In genomic region chr10:11410926-11411325, GRCm38 (mm10) we compare ENCODE assay signal across 23 mouse cellular contexts.
A peak's percentile ranks its signal among the peaks of the same experiment; 100 is the strongest.
DNase-seq lines count a peak whose midpoint lies in the region; ATAC-seq and TF ChIP-seq lines count a peak whose summit lies in the region.
"Had no signal": no experiment of that assay in that cellular context is flagged by ENCODE, and none has a peak within 500 bp of the region (broad histone marks: within the 10 kb centered on the region; RNA-seq: fewer than 3 reads in every experiment).

No protein-coding gene starts in this region.

- H3K4me2 ChIP-seq in forebrain, embryonic 14.5 days (ENCODE audit: low read length): no peak overlapping the region
- no peak overlapping the region for H3K4me2 ChIP-seq in forebrain, embryonic 16.5 days (ENCODE audit: low read length)
- no peak overlapping the region for H3K4me2 ChIP-seq in midbrain, embryonic 11.5 days
- no peak overlapping the region for H3K4me2 ChIP-seq in midbrain, postnatal 0 days (ENCODE audit: low read depth, low read length, poor library complexity, severe bottlenecking)
- H3K4me2 ChIP-seq: embryonic facial prominence, embryonic 15.5 days; forebrain, embryonic 12.5 days; hindbrain, embryonic 13.5 days had no signal

- H3K4me3 ChIP-seq in forebrain, embryonic 14.5 days (ENCODE audit: low read depth, low read length): no peak overlapping the region
- H3K4me3 ChIP-seq in forebrain, embryonic 16.5 days (replicated peaks; ENCODE audit: low read length): no peak overlapping the region
- H3K4me3 ChIP-seq in midbrain, embryonic 11.5 days (ENCODE audit: low read depth, low read length): no peak overlapping the region
- no peak overlapping the region for H3K4me3 ChIP-seq in midbrain, postnatal 0 days (ENCODE audit: low read depth, low read length)
- H3K4me3 ChIP-seq: embryonic facial prominence, embryonic 10.5 days; embryonic facial prominence, embryonic 15.5 days; forebrain, embryonic 12.5 days; hindbrain, embryonic 13.5 days; midbrain, embryonic 10.5 days had no signal

- H3K9ac ChIP-seq in forebrain, embryonic 14.5 days (ENCODE audit: low read length): no peak overlapping the region
- no peak overlapping the region for H3K9ac ChIP-seq in forebrain, embryonic 16.5 days (replicated peaks; ENCODE audit: low read depth, low read length)
- H3K9ac ChIP-seq in midbrain, embryonic 11.5 days (ENCODE audit: low read length): no peak overlapping the region
- no peak overlapping the region for H3K9ac ChIP-seq in midbrain, postnatal 0 days (replicated peaks; ENCODE audit: low read length, poor library complexity, severe bottlenecking)
- H3K9ac ChIP-seq: embryonic facial prominence, embryonic 15.5 days; forebrain, embryonic 12.5 days; hindbrain, embryonic 13.5 days; liver, embryonic 14.5 days had no signal

- WGBS in forebrain, embryonic 14.5 days: 81% methylated on average over 5 of the region's 5 CpGs
- 85% methylated on average over 5 of the region's 5 CpGs for WGBS in forebrain, embryonic 16.5 days
- WGBS in midbrain, embryonic 11.5 days: 82% methylated on average over 5 of the region's 5 CpGs
- WGBS in midbrain, postnatal 0 days: 67% methylated on average over 5 of the region's 5 CpGs

- peak; percentile 26 for DNase-seq in forebrain, embryonic 14.5 days (ENCODE audit: low spot score)
- DNase-seq in midbrain, embryonic 11.5 days (ENCODE audit: low spot score, missing footprints): peak; percentile 79
- DNase-seq in midbrain, postnatal 0 days (ENCODE audit: low spot score): no peak
- peak; percentile 80 for DNase-seq in R1 (ENCODE audit: low read depth, low spot score)
- DNase-seq in retina, postnatal 7 days (ENCODE audit: low read depth, low spot score): peak; percentile 63
- no peak for DNase-seq in embryo, embryonic 9.5 days (ENCODE audit: extremely low spot score)
- DNase-seq in lung, postnatal 25 days (ENCODE audit: low spot score): no peak
- DNase-seq: adrenal gland, postnatal 10 days; cerebellum, adult 18-20 months; gastrocnemius, postnatal 14 days; heart, postnatal 36 days; kidney, adult 2 months; layer of hippocampus, postnatal 36 days; liver; lung, adult 2 months; lung, postnatal 14 days had no signal

- H3K9me3 ChIP-seq in forebrain, embryonic 14.5 days (replicated peaks; ENCODE audit: control insufficient read depth, low read length): no peaks in the 10 kb centered on the region
- no peaks in the 10 kb centered on the region for H3K9me3 ChIP-seq in forebrain, embryonic 16.5 days (ENCODE audit: control insufficient read depth, low read length)
- H3K9me3 ChIP-seq in midbrain, embryonic 11.5 days (ENCODE audit: control insufficient read depth, low read length): no peaks in the 10 kb centered on the region
- no peaks in the 10 kb centered on the region for H3K9me3 ChIP-seq in midbrain, postnatal 0 days (ENCODE audit: low read length)
- H3K9me3 ChIP-seq: embryonic facial prominence, embryonic 10.5 days; embryonic facial prominence, embryonic 15.5 days; forebrain, embryonic 12.5 days; hindbrain, embryonic 13.5 days; midbrain, embryonic 10.5 days had no signal

- H3K4me1 ChIP-seq in forebrain, embryonic 14.5 days (ENCODE audit: control insufficient read depth, insufficient read depth, low read length): no peaks in the 10 kb centered on the region
- H3K4me1 ChIP-seq in forebrain, embryonic 16.5 days (replicated peaks; ENCODE audit: control insufficient read depth, insufficient read depth, low read length): no peaks in the 10 kb centered on the region
- no peaks in the 10 kb centered on the region for H3K4me1 ChIP-seq in midbrain, embryonic 11.5 days (ENCODE audit: control insufficient read depth, insufficient read depth, low read length)
- H3K4me1 ChIP-seq in midbrain, postnatal 0 days (ENCODE audit: insufficient read depth, low read length): no peaks in the 10 kb centered on the region
- H3K4me1 ChIP-seq: embryonic facial prominence, embryonic 10.5 days; embryonic facial prominence, embryonic 15.5 days; forebrain, embryonic 12.5 days; hindbrain, embryonic 13.5 days; midbrain, embryonic 10.5 days had no signal

- H3K27me3 ChIP-seq in forebrain, embryonic 14.5 days (replicated peaks; ENCODE audit: control insufficient read depth, insufficient read depth, low read length): no peaks in the 10 kb centered on the region
- H3K27me3 ChIP-seq in forebrain, embryonic 16.5 days (replicated peaks; ENCODE audit: control insufficient read depth, insufficient read depth, low read length): no peaks in the 10 kb centered on the region
- H3K27me3 ChIP-seq in midbrain, embryonic 11.5 days (ENCODE audit: control insufficient read depth, insufficient read depth, low read length): no peaks in the 10 kb centered on the region
- no peaks in the 10 kb centered on the region for H3K27me3 ChIP-seq in midbrain, postnatal 0 days (ENCODE audit: insufficient read depth, low read length)
- H3K27me3 ChIP-seq: embryonic facial prominence, embryonic 15.5 days; forebrain, embryonic 12.5 days; hindbrain, embryonic 13.5 days had no signal

- no peak for ATAC-seq in forebrain, embryonic 14.5 days
- ATAC-seq in forebrain, embryonic 16.5 days: no peak
- no peak for ATAC-seq in midbrain, embryonic 11.5 days (ENCODE audit: low FRiP score)
- ATAC-seq in midbrain, postnatal 0 days (ENCODE audit: low FRiP score): no peak

- H3K36me3 ChIP-seq in forebrain, embryonic 14.5 days (ENCODE audit: control insufficient read depth, insufficient read depth, low read length): no peaks in the 10 kb centered on the region
- no peaks in the 10 kb centered on the region for H3K36me3 ChIP-seq in forebrain, embryonic 16.5 days (ENCODE audit: control insufficient read depth, insufficient read depth)
- no peaks in the 10 kb centered on the region for H3K36me3 ChIP-seq in midbrain, embryonic 11.5 days (ENCODE audit: control insufficient read depth, insufficient read depth, low read length)
- no peaks in the 10 kb centered on the region for H3K36me3 ChIP-seq in midbrain, postnatal 0 days (ENCODE audit: insufficient read depth, low read length)
- H3K36me3 ChIP-seq: embryonic facial prominence, embryonic 10.5 days; embryonic facial prominence, embryonic 15.5 days; forebrain, embryonic 12.5 days; hindbrain, embryonic 13.5 days; midbrain, embryonic 10.5 days had no signal

- TF ChIP-seq CTCF in midbrain, postnatal 0 days (IDR thresholded peaks at IDR 0.05): no peak

- no peak overlapping the region for H3K27ac ChIP-seq in forebrain, embryonic 14.5 days (ENCODE audit: low read depth, low read length)
- H3K27ac ChIP-seq in forebrain, embryonic 16.5 days (ENCODE audit: low read length): no peak overlapping the region
- no peak overlapping the region for H3K27ac ChIP-seq in midbrain, embryonic 11.5 days (ENCODE audit: low read depth, low read length)
- H3K27ac ChIP-seq in midbrain, postnatal 0 days (ENCODE audit: low read depth, low read length): no peak overlapping the region
- H3K27ac ChIP-seq: embryonic facial prominence, embryonic 10.5 days; embryonic facial prominence, embryonic 15.5 days; forebrain, embryonic 12.5 days; hindbrain, embryonic 13.5 days; liver, embryonic 14.5 days; midbrain, embryonic 10.5 days had no signal

Comparison
In these comparisons a context has a peak if more than half of its experiments do, and no peak if none do; other contexts are left out.
1. DNase-seq: peak in forebrain, embryonic 14.5 days (single experiment), midbrain, embryonic 11.5 days (single experiment), R1 (single experiment) and retina, postnatal 7 days (single experiment); none in midbrain, postnatal 0 days (single experiment), embryo, embryonic 9.5 days (single experiment) and lung, postnatal 25 days (single experiment).